Mouse (Mus musculus): ENCODE measurements around the gene Mrto4.
"Not testable (repeated sequence)": the region's sequence is repeated elsewhere in the genome, so short reads cannot be mapped to it uniquely, and the experiment has no call there.

Gene Mrto4

GRCm38 (mm10) chr4:139351931-139352711, at the start of gene Mrto4, which contains the start of the genes Emc1 and Ubr4:
TSS of gene Mrto4 (minus strand) at chr4:139352576.
TSS of gene Emc1 (plus strand) at chr4:139352587.
TSS of gene Ubr4 (plus strand) at chr4:139352609.
- in situ Hi-C loops (cut with MboI; ENCODE audit: unreplicated experiment in 2 of 2): no loop called here

- in situ Hi-C loops (cut with MboI; ENCODE audit: unreplicated experiment in 2 of 2): loop anchor here in 1 of 2 experiments (25.0 kb wide), 1 partner anchor 1213 kb away; no protein-coding TSS in a partner anchor
Observed at GRCm38 (mm10) chr4:139400487-139400886, 48.1 kb upstream of the Mrto4 start.

GRCm38 (mm10) chr4:139395431-139395830, 43.1 kb upstream of the Mrto4 start:
- in situ Hi-C loops (cut with MboI; ENCODE audit: unreplicated experiment in 2 of 2): no loop called here

GRCm38 (mm10) chr4:139389557-139389956, 37.2 kb upstream of the Mrto4 start:
- in situ Hi-C loops (cut with MboI; ENCODE audit: unreplicated experiment in 2 of 2): no loop called here

- in situ Hi-C loops (cut with MboI; ENCODE audit: unreplicated experiment in 2 of 2): no loop called here
Observed at GRCm38 (mm10) chr4:139386869-139387319, 34.5 kb upstream of the Mrto4 start.

GRCm38 (mm10) chr4:139385841-139386240, 33.5 kb upstream of the Mrto4 start:
- in situ Hi-C loops (cut with MboI; ENCODE audit: unreplicated experiment in 2 of 2): not testable (repeated sequence)

- in situ Hi-C loops (cut with MboI; ENCODE audit: unreplicated experiment in 2 of 2): no loop called here
Observed at GRCm38 (mm10) chr4:139382231-139382630, 29.9 kb upstream of the Mrto4 start.

- in situ Hi-C loops (cut with MboI; ENCODE audit: unreplicated experiment in 2 of 2): no loop called here
Observed at GRCm38 (mm10) chr4:139381452-139381845, 29.1 kb upstream of the Mrto4 start.

GRCm38 (mm10) chr4:139380775-139381451, 28.5 kb upstream of the Mrto4 start:
- in situ Hi-C loops (cut with MboI; ENCODE audit: unreplicated experiment in 2 of 2): no loop called here

- in situ Hi-C loops (cut with MboI; ENCODE audit: unreplicated experiment in 2 of 2): no loop called here
Observed at GRCm38 (mm10) chr4:139380207-139380748, 27.9 kb upstream of the Mrto4 start.

GRCm38 (mm10) chr4:139379719-139380118, 27.3 kb upstream of the Mrto4 start:
- in situ Hi-C loops (cut with MboI; ENCODE audit: unreplicated experiment in 2 of 2): no loop called here

GRCm38 (mm10) chr4:139373531-139373930, 21.2 kb upstream of the Mrto4 start:
- in situ Hi-C loops (cut with MboI; ENCODE audit: unreplicated experiment in 2 of 2): no loop called here

GRCm38 (mm10) chr4:139373130-139373529, 20.8 kb upstream of the Mrto4 start:
- in situ Hi-C loops (cut with MboI; ENCODE audit: unreplicated experiment in 2 of 2): no loop called here

GRCm38 (mm10) chr4:139368038-139368437, 15.7 kb upstream of the Mrto4 start:
- in situ Hi-C loops (cut with MboI; ENCODE audit: unreplicated experiment in 2 of 2): no loop called here

GRCm38 (mm10) chr4:139367336-139367735, 15.0 kb upstream of the Mrto4 start:
- in situ Hi-C loops (cut with MboI; ENCODE audit: unreplicated experiment in 2 of 2): no loop called here

- in situ Hi-C loops (cut with MboI; ENCODE audit: unreplicated experiment in 2 of 2): no loop called here
Observed at GRCm38 (mm10) chr4:139360761-139361548, 8.6 kb upstream of the Mrto4 start.

GRCm38 (mm10) chr4:139357211-139357610, 4.8 kb upstream of the Mrto4 start:
- in situ Hi-C loops (cut with MboI; ENCODE audit: unreplicated experiment in 2 of 2): no loop called here

GRCm38 (mm10) chr4:139352832-139353231, 456 bp upstream of the Mrto4 start:
- in situ Hi-C loops (cut with MboI; ENCODE audit: unreplicated experiment in 2 of 2): no loop called here

- in situ Hi-C loops (cut with MboI; ENCODE audit: unreplicated experiment in 2 of 2): no loop called here
Observed at GRCm38 (mm10) chr4:139345416-139346019, 6.9 kb downstream of the Mrto4 start.

GRCm38 (mm10) chr4:139343718-139344117, 8.7 kb downstream of the Mrto4 start:
- in situ Hi-C loops (cut with MboI; ENCODE audit: unreplicated experiment in 2 of 2): loop anchor here in 1 of 2 experiments (5.0 kb wide), 1 partner anchor 261 kb away; no protein-coding TSS in a partner anchor

All from v-Abl transformed pro-B cells (cell line).